15 mouse cellular contexts compared by ENCODE assay signal in genomic region chr8:74216776-74217175, GRCm38 (mm10).
"Had no signal": no experiment of that assay in that cellular context is flagged by ENCODE, and none has a peak within 500 bp of the region (broad histone marks: within the 10 kb centered on the region; RNA-seq: fewer than 3 reads in every experiment).

No protein-coding gene starts in this region.

- H3K9ac ChIP-seq: neural tube, embryonic 15.5 days; stomach, embryonic 15.5 days had no signal

- DNase-seq: retina, postnatal 1 day; right cerebral cortex, adult 18-20 months; right cerebral cortex, postnatal 14 days; right cerebral cortex, postnatal 25 days; right cerebral cortex, postnatal 4 days; spleen, adult 18-20 months; thymus, adult 18-20 months; thymus, adult 2 months; thymus, postnatal 14 days; thymus, postnatal 25 days; thymus, postnatal 36 days; thymus, postnatal 4 days had no signal

- H3K27ac ChIP-seq: neural tube, embryonic 15.5 days; stomach, embryonic 15.5 days; stomach, postnatal 0 days had no signal

- H3K4me3 ChIP-seq: neural tube, embryonic 15.5 days; stomach, embryonic 15.5 days had no signal

- H3K4me1 ChIP-seq: neural tube, embryonic 15.5 days; stomach, embryonic 15.5 days had no signal

- H3K27me3 ChIP-seq: neural tube, embryonic 15.5 days; stomach, embryonic 15.5 days had no signal

- H3K36me3 ChIP-seq: neural tube, embryonic 15.5 days; stomach, embryonic 15.5 days had no signal

- H3K9me3 ChIP-seq: neural tube, embryonic 15.5 days; stomach, embryonic 15.5 days had no signal

- H3K4me2 ChIP-seq: neural tube, embryonic 15.5 days; stomach, embryonic 15.5 days had no signal
